Mouse (Mus musculus) liver, embryonic 14.5 days (tissue): ENCODE results near the gene Tspan15. TPM values are rescaled to one million over a fixed set of nuclear protein-coding genes. Genes with fewer than 3 reads are reported as not detected.

Source experiments
- ATAC-seq: fragments of 200-750 bp; cut with Nextera tagmentation; 2 replicates; pipeline ENCODE4 v1.8.0; 2017; ENCODE audit warnings: moderate number of reproducible peaks, mild to moderate bottlenecking, moderate library complexity; ENCODE audit not compliant: insufficient read depth
- DNase-seq, 3 experiments: peaks; one replicate each; pipeline ENCODE4 v3.0.0-alpha.2; 2012 to 2013; ENCODE audit warnings: low read depth in 3 of 3, low spot score in 3 of 3
- H3K27ac ChIP-seq: fragments of 300-500 bp; sonication (generic); 2 replicates; pipeline ENCODE4 v1.5.1; 2014; ENCODE audit warnings: moderate library complexity, mild to moderate bottlenecking, control low read depth, inconsistent platforms
- H3K27me3 ChIP-seq: fragments of 300-500 bp; sonication (generic); 2 replicates; pipeline ENCODE4 v1.6.1; 2014; ENCODE audit warnings: mild to moderate bottlenecking, low read length, moderate library complexity; ENCODE audit not compliant: control insufficient read depth, insufficient read depth
- H3K36me3 ChIP-seq: fragments of 300-500 bp; sonication (generic); replicated peaks from 2 replicates; pipeline ENCODE4 v1.6.1; 2014; ENCODE audit warnings: low read depth; ENCODE audit not compliant: control insufficient read depth, insufficient read depth
- H3K4me1 ChIP-seq, 2 experiments: fragments of 200-500 bp in 1 of 2; fragments of 300-500 bp in 1 of 2; sonication (generic) in 1 of 2; replicated peaks; 2 replicates each; pipeline ENCODE4 v1.6.1; 2012 to 2014; ENCODE audit warnings: antibody characterized with exemption in 1 of 2, inconsistent platforms in 1 of 2, low read length in 1 of 2; ENCODE audit not compliant: control insufficient read depth in 2 of 2, insufficient read depth in 2 of 2
- H3K4me2 ChIP-seq: fragments of 300-500 bp; sonication (generic); 2 replicates; pipeline ENCODE4 v1.6.1; 2014; ENCODE audit warnings: low read depth, mild to moderate bottlenecking, control low read depth, moderate library complexity
- H3K4me3 ChIP-seq, 2 experiments: fragments of 200-500 bp in 1 of 2; fragments of 300-500 bp in 1 of 2; sonication (generic) in 1 of 2; 2 replicates each; pipeline ENCODE4 v1.5.1; 2012 to 2014; ENCODE audit warnings: low read depth in 2 of 2, low read length in 2 of 2, mild to moderate bottlenecking in 2 of 2, control low read depth in 1 of 2, inconsistent platforms in 1 of 2, moderate library complexity in 1 of 2; ENCODE audit not compliant: insufficient read depth in 1 of 2
- H3K9ac ChIP-seq: fragments of 300-500 bp; sonication (generic); replicated peaks from 2 replicates; pipeline ENCODE4 v1.6.1; 2014; ENCODE audit warnings: mild to moderate bottlenecking, control low read depth, moderate library complexity
- H3K9me3 ChIP-seq: fragments of 300-500 bp; sonication (generic); 2 replicates; pipeline ENCODE4 v1.6.1; 2016; ENCODE audit warnings: low read length, mixed read lengths; ENCODE audit not compliant: control insufficient read depth
- CTCF ChIP-seq: IDR thresholded peaks from 2 replicates; pipeline ENCODE4 v1.5.1; 2016; ENCODE audit warnings: antibody characterized with exemption, low read depth, control low read depth
- EP300 ChIP-seq: IDR thresholded peaks from 2 replicates; pipeline ENCODE4 v1.6.1; 2016; ENCODE audit warnings: antibody characterized with exemption, low read depth
- WGBS: fragments of 180-500 bp; shearing (Covaris S2); extraction: QIAGEN DNeasy Blood & Tissue Kit; methylation state at CpG from one replicate; pipeline ENCODE4 v1.1.7; 2014; ENCODE audit not compliant: insufficient replicate concordance; 5-methylcytosine and 5-hydroxymethylcytosine counted together
- polyA plus RNA-seq, 2 experiments: library from polyadenylated mRNA; depleted of rRNA in 1 of 2; stranded (reverse) in 1 of 2; unstranded in 1 of 2; fragments of >200 nt; fragmentation: Nextera tagmentation in 1 of 2; extraction: Ambion mirVana in 1 of 2; gene quantifications; 2 replicates each; pipeline versions ENCODE4 v1.2.1 to v1.2.3; 2012 to 2014

Gene Tspan15
- polyA plus RNA-seq, 2 experiments, result 7.3 TPM

- no peak for ATAC-seq
- no peaks in the 10 kb centered on the region for H3K4me1 ChIP-seq
- WGBS, result 46% methylated on average over 7 of the region's 7 CpGs
- no peaks in the 10 kb centered on the region for H3K9me3 ChIP-seq
- H3K9ac ChIP-seq, result no peak overlapping the region
- no peaks in the 10 kb centered on the region for H3K36me3 ChIP-seq
- H3K27ac ChIP-seq, result no peak overlapping the region
- no peak overlapping the region for H3K4me2 ChIP-seq
- H3K27me3 ChIP-seq, result no peaks in the 10 kb centered on the region
- no peak overlapping the region for H3K4me3 ChIP-seq
- no peak for TF ChIP-seq EP300
- TF ChIP-seq CTCF, result no peak
- no peak for DNase-seq
These were observed 81.1 kb downstream of the Tspan15 start for GRCm38 (mm10) chr10:62149929-62150328.

GRCm38 (mm10) chr10:62147466-62148248 is 83.4 kb downstream of the Tspan15 start:
- DNase-seq (no peak), ATAC-seq (no peak)
- 37% methylated on average over 12 of the region's 12 CpGs for WGBS
- H3K27ac ChIP-seq, result no peak overlapping the region
- no peak overlapping the region for H3K4me3 ChIP-seq
- H3K36me3 ChIP-seq, result no peaks in the 10 kb centered on the region
- H3K9ac ChIP-seq, result no peak overlapping the region
- H3K9me3 ChIP-seq, result no peaks in the 10 kb centered on the region
- TF ChIP-seq EP300 (no peak), CTCF (no peak)
- H3K4me2 ChIP-seq, result no peak overlapping the region
- H3K4me1 ChIP-seq, result no peaks in the 10 kb centered on the region
- H3K27me3 ChIP-seq, result no peaks in the 10 kb centered on the region

- Histone ChIP-seq H3K4me3 (no peak overlapping the region), H3K9me3 (no peaks in the 10 kb centered on the region), H3K27ac (no peak overlapping the region), H3K9ac (no peak overlapping the region), H3K4me2 (no peak overlapping the region), H3K36me3 (no peaks in the 10 kb centered on the region), H3K4me1 (no peaks in the 10 kb centered on the region), H3K27me3 (no peaks in the 10 kb centered on the region)
- DNase-seq, result no peak
- 50% methylated on average over 5 of the region's 5 CpGs for WGBS
- TF ChIP-seq EP300 (no peak), CTCF (no peak)
- ATAC-seq, result no peak
These were observed 85.1 kb downstream of the Tspan15 start for GRCm38 (mm10) chr10:62145957-62146356.

- DNase-seq, result no peak
- Histone ChIP-seq H3K27me3 (no peaks in the 10 kb centered on the region), H3K27ac (no peak within 1 kb of the TSS), H3K9me3 (no peaks in the 10 kb centered on the region), H3K4me2 (no peak within 1 kb of the TSS), H3K4me1 (no peaks in the 10 kb centered on the region), H3K4me3 (no peak within 1 kb of the TSS), H3K9ac (no peak within 1 kb of the TSS), H3K36me3 (no peaks in the 10 kb centered on the region)
- no peak for TF ChIP-seq CTCF
- TF ChIP-seq EP300, result no peak
- ATAC-seq, result no peak
- WGBS, result 48% methylated on average over 8 of the region's 8 CpGs
These were observed 87.2 kb downstream of the Tspan15 start, which contains the start of gene Fam241b for GRCm38 (mm10) chr10:62143820-62144219. Fam241b (minus strand) TSS chr10:62143920.

GRCm38 (mm10) chr10:62138040-62138439 is 93.0 kb downstream of the Tspan15 start:
- no peak overlapping the region for H3K4me2 ChIP-seq
- peaks cover 25% of the 10 kb centered on the region for H3K27me3 ChIP-seq
- no peak for ATAC-seq
- 24% methylated on average over 3 of the region's 3 CpGs for WGBS
- H3K36me3 ChIP-seq, result no peaks in the 10 kb centered on the region
- TF ChIP-seq EP300 (no peak), CTCF (no peak)
- no peak overlapping the region for H3K4me3 ChIP-seq
- no peak for DNase-seq
- no peaks in the 10 kb centered on the region for H3K4me1 ChIP-seq
- H3K9me3 ChIP-seq, result no peaks in the 10 kb centered on the region
- no peak overlapping the region for H3K27ac ChIP-seq
- H3K9ac ChIP-seq, result no peak overlapping the region
